Mouse (Mus musculus) ZHBTc4 (cell line): Measurements from ENCODE around the gene Lix1l.
A peak's percentile ranks its signal among the peaks of the same experiment; 100 is the strongest.
"Not testable (repeated sequence)": the region's sequence is repeated elsewhere in the genome, so short reads cannot be mapped to it uniquely, and the experiment has no call there.

ENCODE experiments used
- DNase-seq: peaks from one replicate; pipeline ENCODE4 v3.0.0-alpha.2; 2011; ENCODE audit warnings: low read depth, low spot score

Lix1l gene

GRCm38 (mm10) chr3:96629729-96630600 lies 29.0 kb downstream of the Lix1l start, which contains the start of gene Rbm8a:
Gene Rbm8a (plus strand): TSS chr3:96629933.
- DNase-seq: peak; percentile 99

GRCm38 (mm10) chr3:96632058-96632457 lies 31.1 kb downstream of the Lix1l start:
- DNase-seq: no peak

GRCm38 (mm10) chr3:96634015-96634414 lies 33.1 kb downstream of the Lix1l start:
- no peak for DNase-seq

- DNase-seq: peak; percentile 97
Measured at GRCm38 (mm10) chr3:96634928-96635879, 34.3 kb downstream of the Lix1l start, which contains the start of the genes Pex11b and Gm42957. Gene Pex11b (plus strand): TSS chr3:96635376. Gene Gm42957 (plus strand): TSS chr3:96635474.

- no peak for DNase-seq
Measured at GRCm38 (mm10) chr3:96635906-96636305, 35.0 kb downstream of the Lix1l start.

GRCm38 (mm10) chr3:96636448-96636847 lies 35.5 kb downstream of the Lix1l start:
- DNase-seq: no peak

GRCm38 (mm10) chr3:96639219-96639618 lies 38.3 kb downstream of the Lix1l start:
- peak; percentile 83 for DNase-seq

- DNase-seq: peak; percentile 65
Measured at GRCm38 (mm10) chr3:96645018-96645649, 44.2 kb downstream of the Lix1l start, which contains the start of gene Itga10. Gene Itga10 (plus strand): TSS chr3:96645584.

GRCm38 (mm10) chr3:96647365-96647764 lies 46.4 kb downstream of the Lix1l start:
- DNase-seq: no peak

GRCm38 (mm10) chr3:96660901-96661300 lies 60.0 kb downstream of the Lix1l start:
- DNase-seq: no peak

- no peak for DNase-seq
Measured at GRCm38 (mm10) chr3:96662731-96663316, 61.9 kb downstream of the Lix1l start.

GRCm38 (mm10) chr3:96663432-96664239 lies 62.7 kb downstream of the Lix1l start:
- DNase-seq: peak; percentile 98

- not testable (repeated sequence) for DNase-seq
Measured at GRCm38 (mm10) chr3:96665732-96666363, 64.9 kb downstream of the Lix1l start.

GRCm38 (mm10) chr3:96666916-96667315 lies 66.0 kb downstream of the Lix1l start:
- no peak for DNase-seq

- DNase-seq: peak; percentile 83
Measured at GRCm38 (mm10) chr3:96667316-96667715, 66.4 kb downstream of the Lix1l start.

GRCm38 (mm10) chr3:96668424-96669067 lies 67.6 kb downstream of the Lix1l start:
- no peak for DNase-seq

GRCm38 (mm10) chr3:96669727-96670468 lies 68.9 kb downstream of the Lix1l start, which contains the start of gene Ankrd35:
Gene Ankrd35 (plus strand): TSS chr3:96670131.
- peak; percentile 98 for DNase-seq

GRCm38 (mm10) chr3:96671519-96671918 lies 70.6 kb downstream of the Lix1l start:
- no peak for DNase-seq
